Mouse (Mus musculus) fibroblast of lung, adult 2 months (primary cell): ENCODE results near the gene Ankrd33.

Experiments
- DNase-seq: peaks from one replicate; pipeline ENCODE4 v3.0.0-alpha.2; 2011; ENCODE audit warnings: low read depth

Ankrd33 gene

DNA sequence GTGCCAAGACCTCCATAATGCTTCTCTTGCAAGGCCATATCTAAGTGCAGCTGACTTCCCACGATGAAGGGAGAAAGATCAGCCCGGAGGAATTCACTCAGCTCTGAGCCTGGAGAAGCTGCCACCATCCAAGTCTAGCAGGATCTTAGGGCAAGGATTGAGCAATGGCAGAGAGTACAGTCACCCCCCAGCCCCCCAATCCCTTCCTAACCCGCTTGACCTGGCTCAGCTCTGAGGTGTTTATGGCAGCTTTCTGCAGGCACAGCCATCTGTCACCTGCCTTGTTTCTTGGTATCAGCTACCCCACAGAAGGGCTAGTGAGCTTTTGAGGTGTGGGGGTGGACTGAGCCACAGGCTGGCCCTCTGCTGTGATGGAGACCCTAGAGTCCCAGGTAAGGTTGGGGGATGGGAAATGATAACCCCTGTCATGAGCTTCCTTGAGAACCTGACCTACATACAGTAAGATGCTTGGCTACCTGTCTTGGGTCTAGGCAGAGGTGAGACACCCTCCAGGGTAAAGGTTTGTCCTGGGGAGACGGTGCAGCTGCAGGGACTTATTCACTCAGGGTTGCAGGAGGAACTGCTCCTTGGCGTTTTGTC, at the start of gene Ankrd33:
Ankrd33 (plus strand) TSS at position 245 of the 600 bp plus-strand sequence.
- DNase-seq, result no peak

DNA sequence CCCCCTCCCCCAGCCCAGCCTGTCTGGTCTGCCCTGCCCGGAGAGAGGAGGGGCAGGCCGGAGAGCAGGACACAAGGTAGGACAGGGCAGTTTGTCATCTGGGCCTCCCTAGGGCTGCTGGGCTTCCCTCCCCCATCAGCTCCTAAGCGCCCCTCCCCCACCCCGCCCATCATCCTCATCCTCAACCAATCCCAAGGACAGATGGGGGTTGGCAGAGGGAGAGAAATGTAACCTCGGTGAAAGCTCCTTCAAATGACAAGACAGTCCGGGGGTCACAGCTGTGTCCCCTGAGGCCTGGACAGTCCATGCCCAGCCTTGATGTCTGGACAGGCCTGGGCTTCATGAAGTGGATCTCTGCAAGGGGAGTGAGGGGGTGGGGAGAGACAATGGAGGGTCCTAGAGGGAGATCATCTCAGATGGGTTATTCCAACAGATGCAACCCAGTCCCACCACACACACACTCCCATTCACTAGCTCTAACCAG, 49.1 kb upstream of the Ankrd33 start:
- DNase-seq, result no peak

DNA sequence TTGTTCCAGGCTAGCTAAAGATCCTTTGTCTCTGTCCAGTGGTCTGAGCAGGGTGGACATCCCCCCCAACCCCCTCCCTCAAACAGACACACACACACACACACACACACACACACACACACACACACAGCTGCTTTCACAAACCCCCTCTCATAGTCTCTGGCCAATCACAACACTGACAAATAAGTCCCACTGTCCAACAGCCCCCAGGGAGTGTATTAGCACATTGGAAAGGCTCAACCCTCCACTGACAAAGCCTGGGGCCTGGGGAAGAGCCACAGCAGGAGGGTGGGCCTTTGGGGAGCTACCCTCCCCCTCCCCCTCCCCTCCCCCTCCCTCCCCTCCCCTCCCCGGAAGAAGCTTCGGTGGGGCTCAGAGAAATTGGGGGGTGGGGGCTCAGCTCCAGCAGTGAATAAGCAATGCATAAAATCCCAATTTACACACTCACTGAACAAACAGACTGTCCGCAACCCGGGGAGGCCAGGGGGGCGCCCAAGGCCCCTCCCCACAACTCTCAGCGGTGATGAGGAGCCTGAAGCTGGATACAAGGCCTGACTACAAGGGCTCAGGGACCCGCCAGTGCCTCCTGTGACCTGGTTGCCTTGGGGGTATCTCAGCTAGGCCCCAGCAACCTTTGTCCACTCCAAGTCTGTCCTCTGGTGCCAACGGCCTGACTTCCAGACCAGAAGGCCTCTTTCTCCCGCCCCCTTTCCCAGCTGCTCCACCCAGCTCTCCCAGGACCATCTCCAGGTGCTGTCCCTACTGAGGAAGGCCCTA, 48.4 kb upstream of the Ankrd33 start:
- no peak for DNase-seq

DNA sequence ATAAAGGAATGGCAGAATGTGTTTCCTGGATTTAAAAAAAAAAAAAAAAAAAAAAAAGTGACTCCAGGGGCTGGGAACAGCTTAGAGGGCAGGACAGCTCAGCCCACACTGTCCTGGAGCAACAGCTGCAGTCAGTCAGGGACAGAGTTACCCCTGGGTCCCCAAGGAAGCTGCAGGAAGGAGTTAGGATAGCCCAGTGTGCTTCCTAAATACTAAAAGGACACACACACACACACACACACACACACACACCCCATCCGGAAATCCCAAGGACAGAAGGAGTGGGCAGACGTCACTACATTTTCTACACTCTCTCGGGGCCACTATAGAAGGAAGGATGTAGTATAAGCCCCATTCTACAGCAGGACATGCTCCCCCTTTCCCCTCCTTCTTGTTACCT, 47.5 kb upstream of the Ankrd33 start:
- DNase-seq, result no peak

DNA sequence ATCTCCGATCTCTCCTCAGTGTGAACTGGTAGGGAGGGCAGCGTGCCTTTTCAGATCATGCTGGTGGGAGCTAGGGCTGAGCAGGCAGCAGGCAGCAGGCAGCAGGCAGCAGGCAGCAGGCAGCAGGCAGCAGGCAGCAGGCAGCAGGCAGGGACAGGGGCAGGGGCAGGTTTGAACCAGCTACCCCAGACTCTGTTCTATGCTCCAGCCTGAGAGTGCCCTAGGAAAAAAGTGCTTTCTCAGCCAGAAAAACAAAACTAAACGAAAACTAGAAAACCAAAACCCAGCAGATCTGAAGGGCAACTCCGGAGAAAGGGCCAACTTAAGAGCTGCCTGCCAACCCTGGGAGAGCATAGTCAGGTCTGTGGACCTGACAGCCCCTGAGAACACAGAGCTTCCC, 46.9 kb upstream of the Ankrd33 start:
- DNase-seq, result no peak

DNA sequence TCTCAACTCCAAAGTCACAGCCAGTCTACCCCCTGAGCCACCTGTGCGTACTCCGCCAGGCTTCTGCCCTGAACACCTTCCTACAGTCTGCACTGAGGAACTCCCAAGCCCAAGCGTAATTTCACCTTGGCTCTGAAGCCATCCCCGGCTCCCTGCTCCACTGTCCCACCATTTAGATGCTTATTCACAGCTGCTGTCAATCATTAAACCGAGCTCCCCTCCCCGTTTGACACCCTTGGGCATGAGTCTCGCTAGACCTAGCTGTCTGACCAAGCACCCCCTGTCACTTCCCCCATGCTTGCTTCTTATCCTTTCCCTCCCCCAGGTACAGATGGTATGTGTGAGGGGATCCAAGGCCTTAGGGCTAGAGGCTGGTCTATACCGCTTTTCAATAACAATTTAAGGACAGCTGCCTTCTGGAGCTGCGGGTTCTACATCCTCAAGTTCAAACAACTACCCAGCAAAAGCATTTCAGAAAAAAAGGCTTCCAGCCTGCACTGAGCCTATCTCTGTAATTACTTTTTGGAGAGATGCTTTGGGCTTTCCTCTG, 45.8 kb upstream of the Ankrd33 start:
- DNase-seq, result no peak

DNA sequence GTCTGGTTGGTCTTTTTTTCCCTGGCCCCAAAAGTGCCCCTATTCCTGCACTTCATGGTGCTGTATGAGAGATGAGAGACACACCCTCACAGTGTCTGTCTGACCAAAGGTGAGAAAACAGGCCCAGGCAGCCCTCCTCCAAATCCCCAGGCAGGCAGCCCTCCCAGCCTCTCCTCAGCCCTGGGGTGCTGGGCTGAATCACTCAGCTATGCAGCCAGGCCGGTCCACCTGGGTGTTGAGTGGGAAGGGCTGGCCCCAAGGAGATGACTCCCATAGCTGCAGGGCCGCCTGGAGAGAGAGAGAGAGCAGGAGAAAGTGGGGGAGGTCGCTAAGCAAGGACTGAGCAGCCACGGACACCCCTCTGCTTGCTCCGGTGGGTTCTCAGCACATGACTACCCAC, 44.8 kb upstream of the Ankrd33 start:
- no peak for DNase-seq

DNA sequence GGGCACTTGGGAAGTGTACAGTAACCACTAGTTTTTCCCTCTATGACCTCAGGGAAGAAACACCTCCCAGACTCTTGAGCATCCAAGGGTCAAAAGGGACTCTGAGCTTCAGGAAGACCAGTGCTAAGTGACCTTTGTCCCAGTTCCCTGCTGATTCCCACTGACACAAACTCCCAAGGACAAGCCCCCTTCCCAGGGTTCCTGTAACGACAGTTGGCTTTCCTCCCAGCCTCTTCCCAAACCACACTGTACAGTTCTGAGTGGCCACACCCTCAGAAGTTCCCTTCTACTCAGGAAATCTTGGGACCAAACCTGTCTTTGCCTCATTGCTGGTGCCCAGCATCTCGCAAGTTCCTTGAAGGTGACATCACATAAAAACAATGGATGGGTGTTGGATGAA, 42.8 kb upstream of the Ankrd33 start:
- DNase-seq, result no peak

DNA sequence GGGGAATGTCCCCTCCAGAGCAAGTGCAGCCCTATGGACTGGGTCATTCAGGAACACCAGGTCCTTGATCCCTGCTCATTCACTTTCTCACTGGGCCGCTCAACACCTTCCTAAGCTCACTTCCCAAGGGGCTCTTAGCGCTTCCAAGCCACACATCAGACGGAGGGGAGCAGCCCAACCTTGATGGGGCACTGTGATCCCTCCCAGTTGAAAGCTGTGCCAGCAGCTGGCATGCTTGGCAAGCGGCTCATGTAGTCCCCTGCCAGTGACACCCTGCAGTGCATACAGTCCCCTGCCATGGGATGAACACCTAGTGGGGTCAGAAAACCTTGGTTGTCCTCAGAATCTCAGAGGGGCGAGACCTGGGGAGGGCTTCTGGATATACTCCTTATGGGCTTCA, 41.5 kb upstream of the Ankrd33 start:
- DNase-seq, result no peak

DNA sequence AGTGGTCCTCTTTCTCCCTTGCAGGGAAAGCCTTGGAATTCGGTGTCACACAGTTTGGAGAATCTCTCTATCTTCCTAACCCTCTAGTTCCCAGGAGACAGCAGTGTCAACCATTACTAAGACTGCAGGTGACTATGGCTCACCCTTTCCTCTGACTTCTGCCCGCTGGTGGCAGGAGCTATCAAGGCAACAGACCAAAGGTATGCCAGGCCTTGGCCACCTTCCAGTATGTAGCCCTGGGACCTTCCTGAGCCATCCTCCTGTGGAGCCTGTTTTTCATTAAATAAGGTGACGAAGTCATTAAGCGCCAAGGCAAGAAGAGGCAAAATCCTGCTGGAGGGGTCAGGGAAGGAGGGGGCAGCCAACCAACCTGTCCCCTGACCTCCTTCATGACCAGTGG, 40.4 kb upstream of the Ankrd33 start:
- DNase-seq, result no peak

DNA sequence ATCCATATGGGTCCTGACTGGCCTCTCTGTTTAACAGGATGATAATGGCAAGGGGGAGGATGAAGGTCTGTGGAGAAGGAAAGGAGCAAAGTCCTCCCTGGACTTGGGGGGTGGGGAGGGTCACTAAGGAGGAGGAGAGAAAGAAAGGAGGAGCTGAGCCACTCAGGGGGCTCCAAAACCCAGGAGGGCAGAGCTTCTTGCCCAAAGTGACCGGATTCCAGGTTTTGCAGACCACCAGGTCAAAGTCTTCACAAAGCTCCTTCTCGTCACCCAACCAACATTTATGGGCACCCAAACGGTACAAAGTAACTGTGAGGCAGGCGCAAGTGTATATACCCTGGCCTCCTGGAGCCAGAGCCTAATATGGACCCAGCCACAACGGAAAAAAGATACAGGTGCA, 39.9 kb upstream of the Ankrd33 start:
- no peak for DNase-seq

DNA sequence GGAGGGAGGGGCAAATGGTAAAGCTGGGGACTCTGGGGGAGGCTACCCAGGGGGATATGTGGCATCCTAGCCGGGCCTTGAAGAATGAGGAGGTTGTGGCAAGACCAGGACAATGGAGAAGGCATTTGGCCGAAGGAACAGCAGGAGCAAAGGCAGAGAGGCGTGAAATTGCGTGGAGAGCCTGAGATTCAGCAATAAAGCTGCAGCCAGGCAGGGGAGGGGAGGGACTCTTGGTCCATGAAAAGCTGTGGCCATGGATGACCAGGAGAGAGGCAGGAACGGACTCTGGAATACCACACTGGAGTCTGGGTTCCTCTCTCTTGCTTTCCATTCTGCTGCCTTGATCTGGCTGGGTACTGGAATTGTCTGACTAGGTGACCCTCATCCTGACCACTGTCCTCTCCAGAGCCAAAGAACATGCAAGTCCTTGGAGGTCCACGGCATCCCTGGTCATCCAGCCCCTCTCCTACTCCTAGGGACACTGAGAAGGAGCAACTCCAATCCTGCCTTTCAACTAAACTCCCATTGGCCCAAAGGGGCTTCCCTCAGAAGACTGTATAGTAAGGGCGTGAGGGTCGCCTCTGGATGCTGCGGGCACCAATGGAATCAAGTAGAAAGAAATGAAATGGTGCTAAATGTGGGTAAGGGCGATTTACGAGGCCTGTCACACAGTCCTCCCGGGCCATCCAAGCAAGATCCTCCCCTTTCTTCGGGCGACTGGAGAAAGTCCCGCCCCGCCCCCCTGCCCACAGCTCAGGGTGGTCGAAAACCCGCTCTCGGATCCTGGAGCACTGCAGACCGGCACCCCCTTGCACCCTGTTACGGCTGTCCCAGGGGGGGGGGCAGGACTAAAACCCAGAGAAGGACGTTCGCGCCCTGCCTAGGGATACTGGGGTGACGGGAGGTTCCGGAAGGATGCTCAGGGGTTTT, 39.2 kb upstream of the Ankrd33 start:
- DNase-seq, result no peak

DNA sequence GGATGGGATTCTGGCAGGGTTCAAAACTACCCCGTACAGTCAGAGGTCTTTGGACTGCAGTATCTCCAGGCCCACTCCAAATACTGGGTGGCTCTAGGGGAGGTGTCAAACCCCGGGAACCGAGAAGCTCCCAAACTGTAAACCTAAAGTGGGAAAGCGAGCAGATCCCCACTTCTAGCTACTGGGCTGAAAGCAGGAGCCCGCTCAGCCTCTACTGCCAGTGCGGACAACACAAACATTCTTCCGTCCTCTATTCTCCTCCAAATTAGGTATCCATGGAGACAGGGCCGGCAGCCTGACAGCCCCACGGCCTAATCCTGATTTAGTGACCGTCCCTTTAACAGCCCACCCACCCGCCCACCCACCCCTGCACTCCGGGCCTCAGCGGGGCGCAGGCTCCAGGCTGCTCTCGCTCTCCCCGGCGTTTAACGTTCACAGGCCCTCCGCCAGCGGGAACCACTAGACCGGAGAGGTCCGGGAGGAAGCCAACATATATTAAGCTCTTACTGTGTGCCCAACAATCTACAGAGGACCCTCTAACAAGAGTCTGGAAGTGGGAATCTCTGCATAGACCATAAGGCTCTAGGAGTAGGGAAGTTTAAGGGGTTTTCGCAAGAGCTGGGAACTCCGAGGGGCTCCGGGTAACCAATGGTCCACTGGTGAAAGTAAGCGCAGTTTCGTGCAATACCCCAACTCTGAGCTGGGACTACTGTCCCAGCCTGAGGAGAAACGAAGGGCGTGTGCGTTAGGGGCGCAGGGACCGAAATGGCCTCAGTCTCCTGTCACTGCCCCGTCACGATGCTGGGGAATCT, 38.3 kb upstream of the Ankrd33 start:
- no peak for DNase-seq

DNA sequence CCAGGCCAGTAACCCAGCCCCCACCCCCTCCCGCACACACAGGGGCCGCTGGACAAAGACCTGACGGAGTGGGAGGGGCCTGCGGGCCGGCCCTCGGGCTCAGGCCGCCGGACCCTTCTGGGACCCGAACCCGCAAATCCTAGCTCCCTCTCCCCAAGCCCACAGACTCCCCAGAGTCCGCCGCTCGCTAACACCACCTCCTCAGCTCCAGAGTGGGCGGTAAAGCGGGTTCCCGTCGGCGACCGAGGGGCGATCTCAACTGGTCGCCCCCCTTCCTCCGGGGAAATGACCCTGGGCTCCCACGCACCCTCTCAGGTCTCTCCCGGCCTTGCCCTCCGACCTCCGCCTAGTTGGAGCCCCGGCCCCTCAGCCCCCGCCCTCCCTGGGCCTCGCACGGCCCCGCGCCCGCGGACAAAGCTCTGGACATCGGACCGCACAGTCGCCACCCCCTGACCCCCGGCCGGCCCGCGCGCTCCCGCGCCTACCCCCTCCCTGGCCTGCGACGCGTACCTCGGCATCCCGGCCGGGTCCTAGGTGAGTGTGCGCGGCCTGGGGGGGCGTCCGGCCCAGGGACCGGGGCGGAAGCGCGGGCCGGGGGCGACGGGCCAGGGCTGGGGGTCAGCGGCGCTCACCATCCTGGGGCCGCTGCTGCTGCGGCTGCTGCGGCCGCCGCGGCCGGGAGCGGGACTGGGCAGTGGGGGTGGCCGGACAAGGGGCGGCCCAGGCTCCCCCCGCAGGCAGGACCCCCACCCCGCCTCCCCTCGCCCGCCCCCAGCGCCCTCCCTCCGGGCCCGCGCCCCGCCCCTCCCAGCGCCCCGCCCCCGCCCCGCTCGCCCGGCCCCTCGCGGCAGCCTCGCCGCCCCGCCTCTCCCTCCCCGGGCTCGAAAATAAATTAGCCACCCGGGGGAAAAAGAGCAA, 37.5 kb upstream of the Ankrd33 start, which contains the start of gene Fignl2:
Fignl2 (minus strand) TSS at position 755 of the 918 bp plus-strand sequence.
- no peak for DNase-seq

DNA sequence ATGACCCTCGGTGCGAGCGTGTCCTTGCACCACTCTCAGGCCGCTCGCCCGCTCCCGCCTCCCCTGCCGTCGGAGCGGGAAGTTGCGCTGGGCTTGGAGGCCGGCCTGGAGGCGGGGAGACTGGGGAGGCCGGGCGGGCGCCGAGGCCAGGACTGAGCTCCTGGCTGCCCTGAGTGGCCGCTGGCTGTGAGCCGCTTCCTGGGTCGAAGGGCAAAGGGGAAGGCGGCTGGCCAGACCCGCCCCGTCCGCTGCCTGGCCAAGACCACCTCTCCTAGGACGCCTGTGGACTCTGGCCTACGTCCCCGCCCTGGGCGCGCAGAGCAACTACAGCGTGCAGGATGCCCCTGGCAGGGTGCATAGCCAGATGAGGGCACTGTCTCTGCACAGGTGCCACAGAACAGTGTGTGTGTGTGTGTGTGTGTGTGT, 36.8 kb upstream of the Ankrd33 start:
- peak; percentile 50 for DNase-seq

DNA sequence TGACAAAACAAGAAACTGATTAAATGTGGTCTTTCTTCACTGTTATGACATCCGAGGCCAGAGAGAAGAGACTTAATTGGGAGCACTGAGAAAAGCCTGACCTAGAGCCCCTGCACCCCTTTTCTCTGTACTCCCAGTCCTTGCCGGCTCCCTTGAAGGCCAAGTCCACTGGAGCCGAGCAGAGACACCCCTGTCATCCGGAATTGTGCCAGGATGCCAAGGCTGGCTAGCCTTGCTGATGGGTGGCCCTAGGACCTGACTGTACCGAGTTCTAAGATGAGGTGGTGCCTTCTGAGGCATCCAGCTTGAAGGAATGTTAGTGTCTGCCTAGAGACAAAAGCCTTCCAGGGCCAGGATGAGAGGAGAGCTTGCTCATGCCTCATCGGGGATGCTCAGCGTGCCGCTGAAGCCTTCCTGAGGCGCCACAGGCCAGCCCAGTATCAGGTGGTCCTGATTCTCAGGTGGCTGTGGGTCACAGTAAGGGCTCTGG, 35.5 kb upstream of the Ankrd33 start:
- DNase-seq, result no peak

DNA sequence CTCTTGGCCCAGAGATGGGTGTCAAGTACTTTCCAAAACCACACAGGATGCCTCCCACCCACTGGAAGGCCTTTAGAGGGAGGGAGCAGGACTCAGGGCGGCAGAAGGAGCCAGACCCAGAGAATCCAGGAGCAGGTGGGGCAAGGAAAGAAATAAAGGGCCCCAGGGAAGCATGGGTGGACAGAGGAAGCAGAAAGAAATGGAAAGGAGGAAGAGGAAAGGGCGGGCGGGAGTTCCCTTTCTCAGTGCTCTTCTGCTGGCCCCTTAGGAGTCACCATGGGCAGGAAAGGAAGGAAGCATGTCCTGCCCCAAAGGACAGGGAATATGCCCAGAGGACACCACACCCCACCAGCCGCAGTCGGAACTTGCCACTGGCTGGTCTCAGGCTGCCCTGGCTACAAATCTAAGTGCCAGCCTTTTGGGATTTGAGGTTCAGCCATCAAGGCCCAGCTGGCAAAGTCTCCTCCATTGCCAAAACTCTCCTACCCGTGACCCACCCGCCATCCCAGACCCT, 34.5 kb upstream of the Ankrd33 start:
- DNase-seq, result no peak

DNA sequence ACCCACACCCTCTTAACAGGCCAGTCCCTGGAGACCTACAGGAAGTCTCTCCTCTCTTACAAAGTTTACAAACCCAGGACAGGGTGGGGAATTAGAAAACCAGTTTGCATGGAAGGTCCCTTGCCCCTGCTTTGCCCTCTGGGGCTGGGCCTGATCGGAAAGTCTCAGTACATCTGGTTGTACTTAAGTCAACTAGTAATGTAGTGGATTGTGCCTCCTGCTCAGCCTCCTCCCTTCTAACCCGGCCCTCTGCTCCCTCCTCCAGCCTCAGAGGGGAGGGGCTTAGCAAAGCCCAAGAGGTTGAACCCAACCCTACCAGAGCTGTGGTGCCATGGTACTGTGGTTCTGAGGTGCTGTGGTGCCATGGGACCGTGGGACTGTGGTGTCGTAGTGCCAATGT, 33.3 kb upstream of the Ankrd33 start:
- DNase-seq, result no peak

DNA sequence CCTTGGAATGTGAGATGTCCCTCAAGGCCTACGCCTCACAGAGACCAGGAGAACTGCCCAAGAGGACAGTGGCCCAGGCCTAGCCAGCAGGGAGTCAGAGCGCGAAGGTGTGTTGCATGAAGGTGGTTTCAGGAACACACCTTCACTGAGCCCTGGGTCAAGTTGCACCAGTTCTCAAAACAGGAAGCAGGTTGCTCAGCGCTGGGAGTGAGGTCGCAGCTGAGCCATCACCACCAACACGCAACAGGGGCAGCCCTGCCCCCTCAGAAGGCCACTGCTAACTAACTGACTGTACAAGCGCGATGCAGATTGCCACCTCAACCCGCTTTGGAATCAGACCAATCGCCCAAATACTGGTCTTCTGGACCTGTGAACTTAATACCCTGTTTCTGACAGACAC, 31.1 kb upstream of the Ankrd33 start:
- DNase-seq, result no peak

DNA sequence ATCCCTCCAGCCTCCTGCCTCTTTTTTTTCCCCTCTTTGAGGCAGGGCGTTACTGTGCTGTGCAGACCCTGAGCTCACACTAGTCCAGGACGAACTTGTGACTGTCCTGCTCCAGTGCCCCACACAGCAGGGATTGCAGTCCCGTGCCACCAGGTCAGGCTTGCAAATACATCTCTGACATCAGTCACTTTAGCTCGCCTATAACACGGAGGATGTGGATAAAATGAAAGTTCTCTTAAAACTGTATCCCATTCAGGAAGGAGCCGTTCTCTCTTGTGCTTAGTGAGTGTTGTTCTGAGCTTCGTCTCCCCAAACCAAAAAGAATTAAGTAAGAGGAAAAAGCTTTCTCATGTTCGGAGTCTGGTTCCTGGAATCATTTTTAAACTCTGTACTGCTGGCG, 29.1 kb upstream of the Ankrd33 start:
- DNase-seq, result no peak
